Mouse (Mus musculus): ENCODE data around the gene Rev3l. TPM values are rescaled to one million over a fixed set of nuclear protein-coding genes. Genes with fewer than 3 reads are reported as not detected.

Gene Rev3l
- polyA plus RNA-seq (2014; fragmentation: Illumina TruSeq; extraction: RNeasy Lipid Tissue Mini Kit (QIAGEN cat#74804); ENCODE audit: low read depth, low replicate concordance), result 49.5 TPM

GRCm38 (mm10) chr10:39731736-39732265 lies at the start of gene Rev3l:
Gene Rev3l (plus strand): TSS chr10:39732118.

GRCm38 (mm10) chr10:39898874-39899371 lies 167.0 kb downstream of the Rev3l start, which contains the start of gene Mfsd4b4:
Gene Mfsd4b4 (minus strand): TSS chr10:39899238.

Other genes with a start within 250 kb of the Rev3l start
- gene Traf3ip2, start 119.2 kb upstream of the Rev3l start, polyA plus RNA-seq (2014; fragmentation: Illumina TruSeq; extraction: RNeasy Lipid Tissue Mini Kit (QIAGEN cat#74804); ENCODE audit: low read depth, low replicate concordance), result 12.2 TPM
- gene Mfsd4b4, start 167.1 kb downstream of the Rev3l start, polyA plus RNA-seq (2014; fragmentation: Illumina TruSeq; extraction: RNeasy Lipid Tissue Mini Kit (QIAGEN cat#74804); ENCODE audit: low read depth, low replicate concordance), result 13.6 TPM
- 0.41 TPM for gene Mfsd4b2, start 194.8 kb downstream of the Rev3l start, polyA plus RNA-seq (2014; fragmentation: Illumina TruSeq; extraction: RNeasy Lipid Tissue Mini Kit (QIAGEN cat#74804); ENCODE audit: low read depth, low replicate concordance)
- gene Mfsd4b3, start 228.0 kb downstream of the Rev3l start, polyA plus RNA-seq (2014; fragmentation: Illumina TruSeq; extraction: RNeasy Lipid Tissue Mini Kit (QIAGEN cat#74804); ENCODE audit: low read depth, low replicate concordance), result 9.0 TPM

Data from adrenal gland, adult 10 weeks (tissue).